Mouse (Mus musculus) liver, embryonic 16.5 days (tissue): ENCODE data around the gene Bach1. TPM values are rescaled to one million over a fixed set of nuclear protein-coding genes. Genes with fewer than 3 reads are reported as not detected.

ENCODE experiments used
- ATAC-seq: fragments of 200-750 bp; cut with Nextera tagmentation; 2 replicates; pipeline ENCODE4 v1.8.0; 2017; ENCODE audit warnings: low read depth, mild to moderate bottlenecking, moderate number of reproducible peaks, moderate library complexity
- H3K27ac ChIP-seq: fragments of 300-500 bp; sonication (generic); 2 replicates; pipeline ENCODE4 v1.5.1; 2014; ENCODE audit warnings: mild to moderate bottlenecking, low read length
- H3K27me3 ChIP-seq: fragments of 300-500 bp; sonication (generic); 2 replicates; pipeline ENCODE4 v1.6.1; 2014; ENCODE audit warnings: low read depth, low read length, mixed read lengths; ENCODE audit not compliant: control insufficient read depth, insufficient read depth
- H3K36me3 ChIP-seq: fragments of 300-500 bp; sonication (generic); 2 replicates; pipeline ENCODE4 v1.6.1; 2014; ENCODE audit warnings: mild to moderate bottlenecking; ENCODE audit not compliant: control insufficient read depth, insufficient read depth
- H3K4me1 ChIP-seq: fragments of 300-500 bp; sonication (generic); 2 replicates; pipeline ENCODE4 v1.6.1; 2014; ENCODE audit warnings: low read depth, low read length, mixed read lengths; ENCODE audit not compliant: control insufficient read depth
- H3K4me2 ChIP-seq: fragments of 300-500 bp; sonication (generic); 2 replicates; pipeline ENCODE4 v1.6.1; 2014; ENCODE audit warnings: low read depth, low read length, mixed read lengths
- H3K4me3 ChIP-seq: fragments of 300-500 bp; sonication (generic); 2 replicates; pipeline ENCODE4 v1.5.1; 2014; ENCODE audit warnings: low read depth, mild to moderate bottlenecking, low read length
- H3K9ac ChIP-seq: fragments of 300-500 bp; sonication (generic); 2 replicates; pipeline ENCODE4 v1.6.1; 2014; ENCODE audit warnings: low read depth, low read length
- H3K9me3 ChIP-seq: fragments of 300-500 bp; sonication (generic); replicated peaks from 2 replicates; pipeline ENCODE4 v1.6.1; 2016; ENCODE audit warnings: low read length; ENCODE audit not compliant: control insufficient read depth
- WGBS: fragments of 180-500 bp; shearing (Covaris S2); extraction: QIAGEN DNeasy Blood & Tissue Kit; methylation state at CpG from one replicate; pipeline ENCODE4 v1.1.7; 2014; ENCODE audit not compliant: insufficient replicate concordance; 5-methylcytosine and 5-hydroxymethylcytosine counted together
- polyA plus RNA-seq: library from polyadenylated mRNA; unstranded; fragments of >200 nt; fragmentation: Nextera tagmentation; extraction: Ambion mirVana; gene quantifications from 2 replicates; pipeline ENCODE4 v1.2.1, GENCODE M21; 2015

Gene Bach1
- polyA plus RNA-seq, 1 experiment from 2014 or later = 5.8 TPM

DNA sequence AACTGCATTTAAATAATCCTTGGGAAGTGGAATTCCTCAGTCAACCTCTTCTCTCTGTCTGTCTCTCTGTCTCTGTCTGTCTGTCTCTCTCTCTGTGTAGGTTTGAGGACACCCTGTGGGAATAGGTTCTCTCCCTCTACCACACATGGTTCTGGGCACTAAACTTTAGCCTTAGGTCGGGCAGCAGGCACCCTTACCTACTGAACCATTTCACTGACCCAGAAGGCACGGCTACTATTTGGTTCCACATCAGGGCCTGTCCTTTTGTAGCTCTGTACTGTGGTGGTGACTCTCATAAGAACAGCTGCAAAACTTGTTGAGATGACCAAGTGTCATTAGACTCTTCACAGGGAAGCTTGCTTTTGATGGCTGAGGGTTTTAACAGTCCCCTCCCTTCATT lies 3.1 kb downstream of the Bach1 start:
- H3K36me3 ChIP-seq = no peaks in the 10 kb centered on the region
- H3K4me2 ChIP-seq = no peak overlapping the region
- 73% methylated on average over 2 of the region's 2 CpGs for WGBS
- peaks cover 73% of the 10 kb centered on the region for H3K4me1 ChIP-seq
- H3K27me3 ChIP-seq = no peaks in the 10 kb centered on the region
- H3K9ac ChIP-seq = no peak overlapping the region
- no peak for ATAC-seq
- no peaks in the 10 kb centered on the region for H3K9me3 ChIP-seq
- H3K4me3 ChIP-seq = no peak overlapping the region
- peak overlapping the region; percentile 43; the same call in 1 of the 2 replicates for H3K27ac ChIP-seq

DNA sequence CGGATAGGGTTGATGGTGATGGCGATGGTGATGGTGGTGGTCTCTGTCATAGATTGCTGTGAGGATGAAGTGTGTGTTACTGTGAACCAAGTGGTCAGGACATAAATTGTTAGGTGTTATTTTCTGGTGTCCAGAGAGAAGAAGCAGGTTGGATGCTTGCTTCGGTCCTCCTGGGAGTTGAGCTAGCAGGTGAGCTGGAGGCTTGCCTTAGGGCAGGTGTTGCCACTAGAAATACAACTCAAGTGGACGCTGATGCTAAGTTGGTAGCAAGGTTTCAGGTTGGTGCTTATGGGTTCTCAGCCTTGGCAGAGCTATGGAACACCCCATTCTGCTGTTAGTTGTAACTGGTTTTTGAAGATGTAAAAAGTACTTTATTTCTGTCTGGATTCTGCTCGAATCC lies 4.1 kb downstream of the Bach1 start:
- Histone ChIP-seq H3K9ac (no peak overlapping the region), H3K9me3 (no peaks in the 10 kb centered on the region), H3K4me2 (no peak overlapping the region), H3K27ac (no peak overlapping the region), H3K4me3 (no peak overlapping the region), H3K27me3 (no peaks in the 10 kb centered on the region), H3K4me1 (peaks cover 72% of the 10 kb centered on the region), H3K36me3 (no peaks in the 10 kb centered on the region)
- 85% methylated on average over 5 of the region's 5 CpGs for WGBS
- no peak for ATAC-seq

DNA sequence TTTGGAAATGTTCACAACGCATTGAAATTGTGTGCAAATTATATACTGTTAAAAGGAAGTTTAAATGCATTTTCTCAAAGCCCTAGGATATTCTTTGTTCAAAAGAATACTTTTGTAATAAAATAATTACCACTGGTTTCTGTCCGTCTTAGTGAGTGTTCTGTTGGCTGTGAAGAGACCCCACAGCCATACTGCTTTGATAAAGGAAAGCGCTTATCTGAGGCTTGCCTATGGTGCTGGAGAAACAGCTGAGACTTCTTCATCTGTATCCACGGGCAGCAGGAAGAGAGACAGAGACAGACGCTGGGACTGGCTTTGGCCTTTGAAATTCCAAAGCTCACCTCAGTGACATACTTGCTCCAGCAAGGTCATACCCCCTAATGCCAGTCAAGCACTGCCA lies 5.5 kb downstream of the Bach1 start:
- peak overlapping the region; percentile 80 for H3K27ac ChIP-seq
- no peaks in the 10 kb centered on the region for H3K27me3 ChIP-seq
- 26% methylated on average over 5 of the region's 5 CpGs for WGBS
- peak overlapping the region; percentile 43 for H3K9ac ChIP-seq
- peak overlapping the region; percentile 55 for H3K4me2 ChIP-seq
- H3K36me3 ChIP-seq = no peaks in the 10 kb centered on the region
- ATAC-seq = no peak
- H3K4me3 ChIP-seq = peak overlapping the region; percentile 23
- H3K4me1 ChIP-seq = peaks cover 80% of the 10 kb centered on the region
- no peaks in the 10 kb centered on the region for H3K9me3 ChIP-seq

DNA sequence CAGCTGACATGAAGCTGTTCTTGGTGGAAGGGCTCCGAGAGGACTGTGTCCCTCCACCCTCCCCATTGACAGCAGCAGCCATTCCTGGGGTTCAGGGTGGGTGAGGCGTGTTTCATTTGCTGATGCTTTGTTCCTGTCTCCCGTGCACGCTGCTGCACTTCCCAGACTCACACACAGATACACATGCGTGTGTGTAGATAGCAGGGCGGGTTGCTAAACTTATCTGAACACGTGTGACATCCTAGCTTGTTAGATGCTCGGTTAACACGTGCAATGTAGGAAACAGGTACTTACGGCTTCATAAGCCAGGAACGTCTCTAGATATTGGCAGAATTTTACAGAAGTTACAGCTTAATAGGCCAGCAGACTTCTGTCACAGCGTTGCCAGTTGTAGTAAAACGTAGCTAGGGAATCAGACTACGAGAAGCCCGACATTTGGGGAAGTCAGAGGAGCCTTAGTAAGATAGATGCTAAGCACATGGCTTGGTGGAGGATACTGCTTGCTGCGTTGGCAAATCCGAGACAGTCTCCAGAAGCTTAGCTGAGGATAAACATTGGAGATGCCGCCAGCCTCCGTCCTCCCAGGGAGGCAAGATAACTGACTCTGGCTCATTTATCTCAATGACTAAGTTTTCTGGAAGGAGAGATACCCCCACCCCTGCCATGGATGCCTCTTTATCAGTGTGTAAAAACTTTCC lies 7.3 kb downstream of the Bach1 start:
- Histone ChIP-seq H3K4me1 (peaks cover 84% of the 10 kb centered on the region), H3K36me3 (no peaks in the 10 kb centered on the region), H3K4me2 (peak overlapping the region; percentile 85), H3K27ac (peak overlapping the region; percentile 96), H3K9ac (peak overlapping the region; percentile 54), H3K4me3 (peak overlapping the region; percentile 54), H3K27me3 (no peaks in the 10 kb centered on the region), H3K9me3 (no peaks in the 10 kb centered on the region)
- peak; percentile 90 for ATAC-seq
- WGBS = 9% methylated on average over 19 of the region's 19 CpGs

DNA sequence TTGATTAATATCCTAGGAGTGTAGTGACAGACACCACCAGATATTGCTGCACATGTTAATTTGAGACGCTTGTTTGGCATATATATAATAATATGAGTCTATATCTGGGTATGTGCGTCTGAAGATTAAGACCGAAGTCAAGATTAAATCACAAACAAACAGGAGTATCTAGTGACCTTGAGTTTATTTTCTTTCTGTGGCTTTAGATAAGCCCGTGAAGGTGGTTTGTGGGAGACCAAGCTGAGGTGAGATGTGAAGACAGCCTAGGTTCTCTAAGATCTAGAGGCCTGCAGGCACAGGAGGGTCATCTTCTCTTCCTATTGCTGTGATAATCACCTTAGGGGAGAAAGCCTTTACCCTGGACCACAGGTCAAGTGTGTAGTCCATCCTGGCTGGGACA lies 8.6 kb downstream of the Bach1 start:
- no peaks in the 10 kb centered on the region for H3K27me3 ChIP-seq
- H3K9ac ChIP-seq = peak overlapping the region; percentile 52
- H3K4me1 ChIP-seq = peaks cover 83% of the 10 kb centered on the region
- H3K27ac ChIP-seq = peak overlapping the region; percentile 67; the same call in 1 of the 2 replicates
- no peak overlapping the region for H3K4me3 ChIP-seq
- no peaks in the 10 kb centered on the region for H3K36me3 ChIP-seq
- no peak for ATAC-seq
- H3K9me3 ChIP-seq = no peaks in the 10 kb centered on the region
- peak overlapping the region; percentile 85; the same call in 1 of the 2 replicates for H3K4me2 ChIP-seq
- WGBS = 21% methylated on average over 4 of the region's 4 CpGs

DNA sequence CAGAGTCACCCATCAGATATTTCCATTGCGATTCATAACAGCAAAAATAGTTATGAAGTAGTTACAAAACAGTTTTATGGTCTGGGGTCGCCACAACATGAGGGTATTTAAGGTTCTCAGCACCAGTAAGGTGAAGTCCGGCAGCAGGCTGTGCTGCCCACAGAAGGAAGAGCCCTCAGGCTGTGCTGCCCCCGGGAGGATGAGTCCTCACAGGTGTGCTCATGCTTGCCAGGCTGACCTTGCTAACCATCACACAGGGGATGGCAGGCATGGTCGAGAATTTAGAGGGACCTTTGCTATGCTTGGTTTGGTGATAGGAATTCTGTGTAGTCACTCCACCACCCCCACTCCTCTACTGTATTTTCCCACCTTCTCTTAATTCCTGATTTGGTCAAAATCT lies 9.8 kb downstream of the Bach1 start:
- Histone ChIP-seq H3K4me1 (peaks cover 83% of the 10 kb centered on the region), H3K4me3 (no peak overlapping the region), H3K9me3 (no peaks in the 10 kb centered on the region), H3K27me3 (no peaks in the 10 kb centered on the region), H3K9ac (no peak overlapping the region), H3K27ac (0 out of 2 replicates have a peak overlapping the region, but pooled peaks have one; percentile 35), H3K4me2 (no peak overlapping the region), H3K36me3 (no peaks in the 10 kb centered on the region)
- ATAC-seq = no peak
- 54% methylated on average over 5 of the region's 5 CpGs for WGBS

DNA sequence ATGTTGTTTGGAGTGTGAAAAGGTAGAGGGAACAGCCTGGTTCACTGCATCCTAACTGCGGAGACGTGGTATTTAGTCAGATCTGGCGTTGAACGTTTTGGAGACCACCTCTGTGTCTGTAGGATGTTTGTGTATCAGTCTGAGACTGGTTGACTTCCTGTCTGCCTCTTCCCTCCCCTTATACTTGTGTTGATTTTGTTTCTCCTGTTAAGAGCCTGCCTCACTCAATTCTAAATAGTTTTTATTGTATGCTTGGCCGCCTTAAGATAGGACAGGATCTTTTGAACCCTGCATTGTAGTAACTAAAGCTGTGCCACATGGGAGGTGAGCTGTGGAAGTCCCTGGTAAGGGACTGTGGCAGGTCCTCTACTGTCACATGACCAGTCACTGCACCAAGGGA lies 10.4 kb downstream of the Bach1 start:
- Histone ChIP-seq H3K27me3 (no peaks in the 10 kb centered on the region), H3K9me3 (no peaks in the 10 kb centered on the region), H3K4me2 (no peak overlapping the region), H3K36me3 (no peaks in the 10 kb centered on the region), H3K4me3 (no peak overlapping the region), H3K9ac (no peak overlapping the region), H3K27ac (no peak overlapping the region), H3K4me1 (peaks cover 83% of the 10 kb centered on the region)
- ATAC-seq = no peak
- WGBS = 24% methylated on average over 5 of the region's 5 CpGs

DNA sequence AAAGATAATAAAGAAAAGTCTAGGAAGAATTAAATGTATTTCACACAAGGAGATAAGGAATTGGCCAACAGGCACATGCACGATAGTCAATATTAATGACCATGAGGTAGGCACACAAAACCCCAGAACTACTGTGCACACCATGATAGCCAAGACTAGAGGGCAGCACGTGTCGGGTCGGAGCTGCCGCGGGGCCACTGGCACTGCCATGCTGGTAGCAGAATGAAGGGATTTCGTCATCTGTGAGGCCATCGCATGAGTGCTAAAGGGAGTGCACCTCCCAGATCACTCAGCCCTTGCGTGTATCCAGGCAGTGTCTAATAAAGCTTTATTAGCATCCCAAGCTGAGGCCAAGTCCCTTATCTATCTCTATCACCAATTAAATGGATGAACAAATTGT lies 11.2 kb downstream of the Bach1 start:
- Histone ChIP-seq H3K4me3 (no peak overlapping the region), H3K9ac (no peak overlapping the region), H3K27ac (no peak overlapping the region), H3K27me3 (no peaks in the 10 kb centered on the region), H3K4me2 (no peak overlapping the region), H3K36me3 (no peaks in the 10 kb centered on the region), H3K4me1 (peaks cover 79% of the 10 kb centered on the region), H3K9me3 (no peaks in the 10 kb centered on the region)
- WGBS = 87% methylated on average over 9 of the region's 9 CpGs
- ATAC-seq = no peak

DNA sequence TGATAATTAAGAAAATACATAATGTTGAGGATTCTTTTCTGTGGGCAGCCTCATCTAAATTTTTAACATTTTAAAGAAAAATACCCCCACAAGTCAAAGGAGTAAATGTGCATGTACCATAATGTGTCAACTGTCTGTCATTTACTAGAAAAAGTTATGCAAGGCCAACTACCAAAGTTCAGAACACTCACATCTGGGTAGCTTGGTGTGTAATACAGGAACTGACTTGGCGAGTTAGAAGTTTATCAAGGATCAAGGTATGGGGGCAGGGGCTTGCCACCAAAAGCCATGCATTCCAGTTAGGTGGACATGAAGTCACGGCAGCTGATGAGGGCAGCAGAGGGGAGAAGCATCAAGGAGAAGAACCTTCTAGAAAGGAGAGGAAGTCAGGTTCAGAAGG lies 13.2 kb downstream of the Bach1 start:
- Histone ChIP-seq H3K4me3 (no peak overlapping the region), H3K27ac (peak overlapping the region; percentile 96), H3K36me3 (peaks cover 3% of the 10 kb centered on the region; the same call in 1 of the 2 replicates), H3K4me1 (peaks cover 61% of the 10 kb centered on the region), H3K27me3 (no peaks in the 10 kb centered on the region), H3K9ac (no peak overlapping the region), H3K9me3 (no peaks in the 10 kb centered on the region), H3K4me2 (peak overlapping the region; percentile 69; the same call in 1 of the 2 replicates)
- WGBS = 44% methylated on average over 2 of the region's 2 CpGs
- ATAC-seq = no peak
